Mouse (Mus musculus) erythroblast, embryonic 14.5 days (primary cell): ENCODE data around the gene Prrt1.

Experiments used
- GATA1 ChIP-seq: IDR thresholded peaks from 2 replicates; pipeline ENCODE4 v1.6.1; 2012; ENCODE audit warnings: low read length, inconsistent platforms, mixed read lengths
- TAL1 ChIP-seq: IDR thresholded peaks from 3 replicates; pipeline ENCODE4 v1.6.1; 2012; ENCODE audit warnings: low read length, inconsistent platforms, mixed read lengths

- TF ChIP-seq GATA1 (no peak), TAL1 (no peak)
Measured at GRCm38 (mm10) chr17:34681132-34681571, 51.8 kb downstream of the Prrt1 start.
